Mouse (Mus musculus): ENCODE measurements around the gene Ano6. TPM values are rescaled to one million over a fixed set of nuclear protein-coding genes. Genes with fewer than 3 reads are reported as not detected.
"Not testable (repeated sequence)": the region's sequence is repeated elsewhere in the genome, so short reads cannot be mapped to it uniquely, and the experiment has no call there.

Gene Ano6
- total RNA-seq, 2 experiments from 2014 or later = 21.1 to 22.2 TPM

GRCm38 (mm10) chr15:95812821-95813571, 22.4 kb downstream of the Ano6 start:
- DNase-seq (ENCODE audit: low spot score in 2 of 2) = no peak
- intact Hi-C loops (cut with DNase I) = no loop called here

GRCm38 (mm10) chr15:95817501-95817900, 26.9 kb downstream of the Ano6 start:
- intact Hi-C loops (cut with DNase I) = no loop called here
- peak; percentile 70 to 87 for DNase-seq (ENCODE audit: low spot score in 2 of 2)

- intact Hi-C loops (cut with DNase I) = no loop called here
- DNase-seq (ENCODE audit: low spot score in 2 of 2) = no peak
These were observed 28.8 kb downstream of the Ano6 start for GRCm38 (mm10) chr15:95819249-95820035.

GRCm38 (mm10) chr15:95820142-95820541, 29.5 kb downstream of the Ano6 start:
- DNase-seq (ENCODE audit: low spot score in 2 of 2) = no peak
- intact Hi-C loops (cut with DNase I) = no loop called here

GRCm38 (mm10) chr15:95820678-95821077, 30.0 kb downstream of the Ano6 start:
- DNase-seq (ENCODE audit: low spot score in 2 of 2) = no peak
- intact Hi-C loops (cut with DNase I) = no loop called here

- no peak for DNase-seq (ENCODE audit: low spot score in 2 of 2)
- intact Hi-C loops (cut with DNase I) = no loop called here
These were observed 31.5 kb downstream of the Ano6 start for GRCm38 (mm10) chr15:95822099-95822498.

- intact Hi-C loops (cut with DNase I) = no loop called here
- DNase-seq (ENCODE audit: low spot score in 2 of 2) = no peak
These were observed 33.0 kb downstream of the Ano6 start for GRCm38 (mm10) chr15:95823383-95824306.

- intact Hi-C loops (cut with DNase I) = no loop called here
- DNase-seq (ENCODE audit: low spot score in 2 of 2) = no peak
These were observed 35.9 kb downstream of the Ano6 start for GRCm38 (mm10) chr15:95826516-95826915.

GRCm38 (mm10) chr15:95827465-95827971, 36.9 kb downstream of the Ano6 start:
- no peak for DNase-seq (ENCODE audit: low spot score in 2 of 2)
- intact Hi-C loops (cut with DNase I) = no loop called here

- DNase-seq (ENCODE audit: low spot score in 2 of 2); intact Hi-C loops (cut with DNase I): not testable (repeated sequence)
These were observed 37.5 kb downstream of the Ano6 start for GRCm38 (mm10) chr15:95828018-95828646.

- intact Hi-C loops (cut with DNase I) = no loop called here
- DNase-seq (ENCODE audit: low spot score in 2 of 2) = no peak
These were observed 38.1 kb downstream of the Ano6 start for GRCm38 (mm10) chr15:95828647-95829254.

GRCm38 (mm10) chr15:95829553-95830205, 39.0 kb downstream of the Ano6 start:
- no peak for DNase-seq (ENCODE audit: low spot score in 2 of 2)
- intact Hi-C loops (cut with DNase I) = no loop called here

- intact Hi-C loops (cut with DNase I) = no loop called here
- no peak for DNase-seq (ENCODE audit: low spot score in 2 of 2)
These were observed 39.5 kb downstream of the Ano6 start for GRCm38 (mm10) chr15:95830206-95830560.

- no peak for DNase-seq (ENCODE audit: low spot score in 2 of 2)
- intact Hi-C loops (cut with DNase I) = no loop called here
These were observed 42.6 kb downstream of the Ano6 start for GRCm38 (mm10) chr15:95833292-95833691.

- intact Hi-C loops (cut with DNase I) = no loop called here
These were observed 45.4 kb downstream of the Ano6 start for GRCm38 (mm10) chr15:95836077-95836476.

GRCm38 (mm10) chr15:95836646-95837434, 46.2 kb downstream of the Ano6 start:
- intact Hi-C loops (cut with DNase I) = no loop called here

More at GRCm38 (mm10) chr15:95836077-95836476, 45.4 kb downstream of the Ano6 start:
- DNase-seq (ENCODE audit: low spot score in 2 of 2) = no peak

GRCm38 (mm10) chr15:95837570-95837969, 46.9 kb downstream of the Ano6 start:
- no peak for DNase-seq (ENCODE audit: low spot score in 2 of 2)
- intact Hi-C loops (cut with DNase I) = no loop called here

More at GRCm38 (mm10) chr15:95836646-95837434, 46.2 kb downstream of the Ano6 start:
- no peak for DNase-seq (ENCODE audit: low spot score in 2 of 2)

All from left cerebral cortex, postnatal 25 days (tissue).